Mouse (Mus musculus) left cerebral cortex, adult 11 months (tissue): ENCODE results near the gene Agfg1.
"Not testable (repeated sequence)": the region's sequence is repeated elsewhere in the genome, so short reads cannot be mapped to it uniquely, and the experiment has no call there.

Experiments
- DNase-seq: peaks from one replicate; pipeline ENCODE4 v3.0.0; 2022; ENCODE audit warnings: low spot score

Gene Agfg1

DNA sequence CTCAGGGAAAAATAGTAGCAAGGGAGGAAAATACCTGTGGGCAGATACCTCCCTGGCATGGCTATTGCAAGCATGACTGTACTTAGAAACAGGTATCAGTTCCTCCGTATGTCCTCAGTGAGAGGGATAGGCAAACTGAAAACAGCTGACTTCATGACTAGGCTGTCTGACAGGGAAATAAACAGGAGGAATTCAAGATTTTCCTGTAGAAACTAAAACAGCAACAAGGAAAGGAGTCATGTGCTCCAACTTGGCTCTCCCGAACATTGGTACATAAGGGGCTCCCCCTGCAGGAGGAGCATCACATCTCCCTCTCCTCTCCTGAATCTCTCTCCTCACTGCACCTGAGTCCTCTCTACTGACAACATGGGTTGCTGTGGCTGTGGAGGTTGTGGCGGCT is 73.7 kb downstream of the Agfg1 start, which contains the start of gene A030005L19Rik:
A030005L19Rik (plus strand) TSS at position 301 of the 400 bp plus-strand sequence.
- no peak for DNase-seq

GRCm38 (mm10) chr1:82913434-82913833 is 74.2 kb downstream of the Agfg1 start:
- not testable (repeated sequence) for DNase-seq

- no peak for DNase-seq
Observed at GRCm38 (mm10) chr1:82924650-82925049, 85.4 kb downstream of the Agfg1 start, which contains the start of gene A030014E15Rik. TSS of gene A030014E15Rik (plus strand) at chr1:82924917.

DNA sequence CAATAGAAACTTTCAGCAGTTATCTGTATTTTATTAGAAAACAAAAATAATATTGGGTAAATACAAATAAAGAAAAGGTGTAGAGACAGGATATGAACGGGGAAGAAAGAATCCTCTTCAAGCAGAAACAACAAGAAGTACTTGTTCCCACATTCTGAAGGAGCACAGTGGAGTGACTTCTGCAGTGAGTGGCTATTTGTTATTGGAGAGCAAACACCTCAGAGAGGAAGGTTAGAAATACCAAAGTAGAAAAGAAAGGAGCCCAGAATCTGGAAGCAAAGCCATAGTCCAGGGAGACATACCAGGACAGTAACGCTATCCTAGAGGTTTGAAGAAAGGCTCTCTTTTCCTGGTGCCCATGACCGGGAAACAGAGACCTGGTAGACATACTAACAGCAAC is 91.3 kb downstream of the Agfg1 start:
- DNase-seq = not testable (repeated sequence)

DNA sequence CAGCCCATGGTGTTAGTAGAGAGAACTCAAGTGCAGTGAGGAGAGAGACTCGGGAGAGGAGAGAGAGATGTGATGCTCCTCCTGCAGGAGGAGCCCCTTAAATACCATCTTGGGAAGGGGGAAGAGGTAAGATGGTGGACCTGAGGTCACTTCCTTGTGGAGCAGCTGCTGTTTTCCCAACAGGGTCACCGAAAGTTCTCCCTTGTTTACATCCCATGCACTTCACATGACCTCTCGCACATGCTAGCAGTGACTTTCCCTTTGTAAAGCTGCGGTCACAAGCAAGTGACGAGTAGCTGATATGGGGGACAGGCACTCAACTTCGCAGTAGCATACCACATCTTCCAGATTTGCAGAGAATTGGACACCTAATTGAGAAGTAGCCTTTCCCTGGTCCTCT is 92.0 kb downstream of the Agfg1 start, which contains the start of gene Gm6217:
Gm6217 (minus strand) TSS at position 74 of the 400 bp plus-strand sequence.
- not testable (repeated sequence) for DNase-seq

DNA sequence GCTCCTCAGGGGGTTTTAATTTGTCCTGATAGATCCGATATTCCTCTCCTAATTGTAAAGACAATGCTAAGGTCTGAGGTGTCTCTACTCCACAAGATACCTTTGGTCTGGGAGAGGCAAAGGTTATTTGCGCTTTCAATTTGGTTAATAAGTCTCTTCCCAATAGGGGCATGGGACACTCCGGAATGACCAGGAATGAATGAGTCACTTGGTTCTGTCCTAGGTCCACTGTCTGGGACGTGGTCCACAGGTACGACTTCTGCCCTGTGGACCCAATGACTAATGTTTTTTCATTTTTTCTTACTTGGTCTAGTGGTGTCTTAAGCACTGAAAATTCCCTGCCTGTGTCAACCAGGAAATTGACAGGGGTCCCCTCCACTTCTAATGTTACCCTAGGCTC is 99.4 kb downstream of the Agfg1 start:
- no peak for DNase-seq

- DNase-seq = not testable (repeated sequence)
Observed at GRCm38 (mm10) chr1:82942505-82942904, 103.2 kb downstream of the Agfg1 start.

- DNase-seq = not testable (repeated sequence)
Observed at GRCm38 (mm10) chr1:82943295-82943694, 104.0 kb downstream of the Agfg1 start, which contains the start of gene A030003K21Rik. TSS of gene A030003K21Rik (minus strand) at chr1:82943388.

DNA sequence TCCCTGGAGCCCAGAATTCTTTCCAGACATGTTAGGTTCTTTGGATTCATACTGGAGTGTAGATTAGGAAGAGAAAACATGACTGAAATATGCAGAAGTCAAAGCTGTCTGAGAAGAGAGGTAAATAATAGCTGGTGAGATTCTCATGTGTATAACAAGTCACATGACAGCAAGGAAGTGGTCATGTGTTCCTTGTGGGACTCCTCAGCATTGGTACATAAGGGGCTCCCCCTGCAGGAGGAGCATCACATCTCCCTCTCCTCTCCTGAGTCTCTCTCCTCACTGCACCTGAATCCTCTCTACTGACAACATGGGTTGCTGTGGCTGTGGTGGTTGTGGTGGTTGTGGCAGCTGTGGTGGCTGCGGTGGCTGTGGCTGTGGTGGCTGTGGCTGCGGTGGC is 106.7 kb downstream of the Agfg1 start:
- DNase-seq = not testable (repeated sequence)

DNA sequence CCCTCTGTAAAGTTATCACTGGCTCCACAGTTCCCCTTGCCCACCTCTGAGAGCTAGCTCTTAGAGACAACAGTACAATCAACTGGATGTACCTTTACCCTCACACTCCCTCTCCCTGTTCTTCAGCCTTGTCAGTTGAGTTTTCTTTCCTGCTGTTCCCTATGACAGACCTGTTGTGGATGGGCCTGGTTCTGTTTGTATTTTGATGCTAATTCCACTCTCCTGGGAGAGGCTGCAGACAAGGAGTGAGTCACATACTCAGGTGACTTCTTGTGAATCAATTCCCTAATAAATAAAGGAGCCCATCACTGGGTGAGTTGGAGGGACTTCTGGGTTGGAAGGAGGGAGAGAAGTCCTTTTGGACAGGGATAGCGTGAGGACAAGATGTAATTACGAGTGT is 109.3 kb downstream of the Agfg1 start:
- no peak for DNase-seq
